In the genomic region with DNA sequence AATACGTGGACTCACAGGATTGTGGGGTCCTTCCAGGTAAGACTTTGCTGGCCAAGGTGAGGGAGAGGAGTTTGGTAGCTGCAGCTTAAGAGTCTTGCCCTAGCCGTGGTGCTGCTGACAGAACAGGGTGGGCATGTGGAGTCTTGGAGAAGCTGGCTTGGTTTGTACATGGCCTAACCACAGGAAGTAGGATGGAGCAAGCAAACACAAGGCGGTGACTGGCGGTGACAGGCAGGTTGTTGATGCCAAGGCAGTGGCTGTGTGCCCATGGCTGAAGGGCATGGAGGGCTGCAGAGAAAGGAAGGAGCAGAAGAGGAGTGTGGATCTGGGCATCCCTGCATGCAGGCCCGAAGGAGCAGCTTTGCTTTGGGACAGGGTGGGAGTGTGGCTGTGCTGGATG, we compare ENCODE assay signal across 38 mouse cellular contexts. TPM values are rescaled to one million over a fixed set of nuclear protein-coding genes. Genes with fewer than 3 reads are reported as not detected.
DNase-seq lines count a peak whose midpoint lies in the region; ATAC-seq lines count a peak whose summit lies in the region.
"Had no signal": no experiment of that assay in that cellular context is flagged by ENCODE, and none has a peak within 500 bp of the region (broad histone marks: within the 10 kb centered on the region; RNA-seq: fewer than 3 reads in every experiment).

No protein-coding gene starts in this region.

- no peak for DNase-seq in liver
- DNase-seq in limb, embryonic 10.5 days (ENCODE audit: low spot score) = peak; percentile 20
- DNase-seq in kidney, adult 18-20 months = no peak
- no peak for DNase-seq in embryo, embryonic 11 days
- DNase-seq: adrenal gland, adult 2 months; adrenal gland, postnatal 36 days; B cell, adult 2 months; cerebellum, adult 18-20 months; cerebellum, postnatal 25 days; forebrain, postnatal 0 days; gastrocnemius, postnatal 14 days; heart, adult 2 months; heart, postnatal 10 days; kidney, adult 8-10 months; kidney, postnatal 4 days; left cerebral cortex, postnatal 4 days; lung, postnatal 36 days; retina, postnatal 1 day; right cerebral cortex, postnatal 14 days; thymus, postnatal 14 days had no signal

- WGBS in liver, embryonic 15.5 days (ENCODE audit: insufficient replicate concordance) = 78% methylated on average over 5 of the region's 5 CpGs
- WGBS in limb, embryonic 10.5 days = 96% methylated on average over 5 of the region's 5 CpGs
- WGBS in stomach, embryonic 15.5 days = 93% methylated on average over 5 of the region's 5 CpGs

- H3K4me2 ChIP-seq in liver, embryonic 15.5 days = no peak overlapping the region
- no peak overlapping the region for H3K4me2 ChIP-seq in stomach, embryonic 15.5 days
- H3K4me2 ChIP-seq: embryonic facial prominence, embryonic 12.5 days; heart, embryonic 13.5 days; hindbrain, embryonic 15.5 days; limb, embryonic 15.5 days had no signal

- H3K4me1 ChIP-seq in liver, embryonic 15.5 days (replicated peaks) = no peaks in the 10 kb centered on the region
- no peaks in the 10 kb centered on the region for H3K4me1 ChIP-seq in limb, embryonic 10.5 days
- H3K4me1 ChIP-seq in stomach, embryonic 15.5 days = no peaks in the 10 kb centered on the region
- H3K4me1 ChIP-seq: embryonic facial prominence, embryonic 12.5 days; forebrain, embryonic 10.5 days; heart, embryonic 13.5 days; hindbrain, embryonic 10.5 days; hindbrain, embryonic 15.5 days; limb, embryonic 15.5 days had no signal

- H3K27ac ChIP-seq in liver, embryonic 15.5 days (replicated peaks) = no peak overlapping the region
- no peak overlapping the region for H3K27ac ChIP-seq in limb, embryonic 10.5 days
- no peak overlapping the region for H3K27ac ChIP-seq in stomach, embryonic 15.5 days
- H3K27ac ChIP-seq: embryonic facial prominence, embryonic 12.5 days; forebrain, embryonic 10.5 days; heart, adult 2 months; heart, embryonic 13.5 days; hindbrain, embryonic 10.5 days; hindbrain, embryonic 15.5 days; kidney, postnatal 0 days; limb, embryonic 15.5 days had no signal

- H3K36me3 ChIP-seq in liver, embryonic 15.5 days (replicated peaks) = peaks cover 92% of the 10 kb centered on the region
- peaks cover 100% of the 10 kb centered on the region for H3K36me3 ChIP-seq in limb, embryonic 10.5 days
- peaks cover 71% of the 10 kb centered on the region for H3K36me3 ChIP-seq in stomach, embryonic 15.5 days

- no peaks in the 10 kb centered on the region for H3K27me3 ChIP-seq in liver, embryonic 15.5 days
- no peaks in the 10 kb centered on the region for H3K27me3 ChIP-seq in limb, embryonic 10.5 days (ENCODE audit: low read depth, poor library complexity, severe bottlenecking)
- no peaks in the 10 kb centered on the region for H3K27me3 ChIP-seq in stomach, embryonic 15.5 days (replicated peaks)
- H3K27me3 ChIP-seq: embryonic facial prominence, embryonic 12.5 days; heart, embryonic 13.5 days; hindbrain, embryonic 15.5 days; limb, embryonic 15.5 days had no signal

- no peak overlapping the region for H3K4me3 ChIP-seq in liver, embryonic 15.5 days (replicated peaks)
- no peak overlapping the region for H3K4me3 ChIP-seq in limb, embryonic 10.5 days
- no peak overlapping the region for H3K4me3 ChIP-seq in stomach, embryonic 15.5 days (replicated peaks)
- H3K4me3 ChIP-seq: embryonic facial prominence, embryonic 12.5 days; forebrain, embryonic 10.5 days; heart, adult 2 months; heart, embryonic 13.5 days; hindbrain, embryonic 10.5 days; hindbrain, embryonic 15.5 days; limb, embryonic 15.5 days had no signal

- H3K9ac ChIP-seq in liver, embryonic 15.5 days = no peak overlapping the region
- no peak overlapping the region for H3K9ac ChIP-seq in stomach, embryonic 15.5 days
- H3K9ac ChIP-seq: embryonic facial prominence, embryonic 12.5 days; forebrain, postnatal 0 days; heart, embryonic 13.5 days; hindbrain, embryonic 15.5 days; limb, embryonic 15.5 days had no signal

- ATAC-seq in liver, embryonic 15.5 days (ENCODE audit: insufficient read depth) = 0 out of 2 replicates have a peak, but pooled peaks have one; percentile 11
- peak; percentile 61 for ATAC-seq in common myeloid progenitor, adult 5-6 weeks (replicated peaks; ENCODE audit: low read depth, poor library complexity, severe bottlenecking)
- ATAC-seq in stomach, embryonic 15.5 days (ENCODE audit: insufficient read depth, low FRiP score, low read depth) = 0 out of 2 replicates have a peak, but pooled peaks have one; percentile 14
- ATAC-seq: activated CD4-positive, CD25-positive, alpha-beta regulatory T cell, adult 4 months; forebrain, postnatal 0 days; inflammation-experienced regulatory T-cells, adult 6 months had no signal

- H3K9me3 ChIP-seq in liver, embryonic 15.5 days (replicated peaks) = no peaks in the 10 kb centered on the region
- no peaks in the 10 kb centered on the region for H3K9me3 ChIP-seq in limb, embryonic 10.5 days (replicated peaks)
- H3K9me3 ChIP-seq in stomach, embryonic 15.5 days = no peaks in the 10 kb centered on the region
- H3K9me3 ChIP-seq: embryonic facial prominence, embryonic 12.5 days; heart, embryonic 13.5 days; hindbrain, embryonic 15.5 days; limb, embryonic 15.5 days had no signal

RNA-seq across cellular contexts. Expression of a gene that starts 8.1 kb away (rescaled TPM):
- 0.13 and 0.14 TPM in 2 replicates for polyA plus RNA-seq in liver, embryonic 15.5 days (2015; fragmentation: Nextera tagmentation; extraction: Ambion mirVana)
- total RNA-seq in common myeloid progenitor, adult 5-6 weeks (2017) = 6.2 and 11.1 TPM in 2 replicates
- 0.43 and 0.67 TPM in 2 replicates for polyA plus RNA-seq in limb, embryonic 10.5 days (2016; fragmentation: Nextera tagmentation; extraction: Ambion mirVana)
- 0.68 and 0.85 TPM in 2 replicates for polyA plus RNA-seq in stomach, embryonic 15.5 days (2015; fragmentation: Nextera tagmentation; extraction: Ambion mirVana)

RNA-seq across cellular contexts. Expression of a gene that starts 56.7 kb away (rescaled TPM):
- 0.07 TPM in 1 of 2 replicates, not detected in the other for polyA plus RNA-seq in liver, embryonic 15.5 days (2015; fragmentation: Nextera tagmentation; extraction: Ambion mirVana)
- not detected in 2 replicates for total RNA-seq in common myeloid progenitor, adult 5-6 weeks (2017)
- polyA plus RNA-seq in limb, embryonic 10.5 days (2016; fragmentation: Nextera tagmentation; extraction: Ambion mirVana) = not detected in 2 replicates
- polyA plus RNA-seq in stomach, embryonic 15.5 days (2015; fragmentation: Nextera tagmentation; extraction: Ambion mirVana) = not detected in 2 replicates
- total RNA-seq: adrenal gland, adult 2 months; adrenal gland, postnatal 36 days; forebrain, postnatal 0 days; gastrocnemius, postnatal 14 days; heart, adult 2 months; heart, postnatal 10 days; layer of hippocampus, postnatal 25 days had no signal
- polyA plus RNA-seq: activated CD4-positive, CD25-positive, alpha-beta regulatory T cell, adult 4 months; adrenal gland, adult 2 months; brain, embryonic 14.5 days; embryonic facial prominence, embryonic 12.5 days; forebrain, embryonic 10.5 days; forebrain, postnatal 0 days; heart, adult 2 months; heart, embryonic 13.5 days; hindbrain, embryonic 10.5 days; hindbrain, embryonic 15.5 days; inflammation-experienced regulatory T-cells, adult 6 months; limb, embryonic 15.5 days; lung, embryonic 16.5 days; neural tube, embryonic 14.5 days; small intestine, adult 2 months; stomach, embryonic 14.5 days had no signal

RNA-seq across cellular contexts. Expression of a gene that starts 56.9 kb away (rescaled TPM):
- polyA plus RNA-seq in liver, embryonic 15.5 days (2015; fragmentation: Nextera tagmentation; extraction: Ambion mirVana) = 17.8 and 18.0 TPM in 2 replicates
- 43.1 and 58.1 TPM in 2 replicates for total RNA-seq in common myeloid progenitor, adult 5-6 weeks (2017)
- 26.0 and 31.2 TPM in 2 replicates for polyA plus RNA-seq in limb, embryonic 10.5 days (2016; fragmentation: Nextera tagmentation; extraction: Ambion mirVana)
- polyA plus RNA-seq in stomach, embryonic 15.5 days (2015; fragmentation: Nextera tagmentation; extraction: Ambion mirVana) = 28.7 and 31.2 TPM in 2 replicates

Comparison
In these comparisons a context has a peak if more than half of its experiments do, and no peak if none do; other contexts are left out.
1. ATAC-seq: peak in every context shown above with its lines; median percentile 61 in common myeloid progenitor, adult 5-6 weeks; 14 in stomach, embryonic 15.5 days; 11 in liver, embryonic 15.5 days.